Mouse (Mus musculus) midbrain, postnatal 0 days (tissue): ENCODE results near the gene Vezt. TPM values are rescaled to one million over a fixed set of nuclear protein-coding genes. Genes with fewer than 3 reads are reported as not detected.

ENCODE experiments used
- ATAC-seq: fragments of 200-750 bp; cut with Nextera tagmentation; 2 replicates; pipeline ENCODE4 v1.8.0; 2017; ENCODE audit warnings: moderate number of reproducible peaks, mild to moderate bottlenecking, moderate TSS enrichment, moderate library complexity; ENCODE audit not compliant: low FRiP score
- DNase-seq: peaks from one replicate; pipeline ENCODE4 v3.0.0-alpha.2; 2015; ENCODE audit warnings: low spot score
- H3K27ac ChIP-seq: fragments of 300-500 bp; sonication (generic); 2 replicates; pipeline ENCODE4 v1.5.1; 2014; ENCODE audit warnings: low read depth, mild to moderate bottlenecking, low read length, mixed read lengths
- H3K27me3 ChIP-seq: fragments of 300-500 bp; sonication (generic); 2 replicates; pipeline ENCODE4 v1.6.1; 2014; ENCODE audit warnings: low read length, control low read depth, mixed read lengths; ENCODE audit not compliant: insufficient read depth
- H3K36me3 ChIP-seq: fragments of 300-500 bp; sonication (generic); 2 replicates; pipeline ENCODE4 v1.6.1; 2014; ENCODE audit warnings: low read length, control low read depth, mixed read lengths; ENCODE audit not compliant: insufficient read depth
- H3K4me1 ChIP-seq: fragments of 300-500 bp; sonication (generic); 2 replicates; pipeline ENCODE4 v1.6.1; 2014; ENCODE audit warnings: mild to moderate bottlenecking, control low read depth, antibody characterized with exemption, low read length, mixed read lengths; ENCODE audit not compliant: insufficient read depth
- H3K4me2 ChIP-seq: fragments of 300-500 bp; sonication (generic); 2 replicates; pipeline ENCODE4 v1.6.1; 2014; ENCODE audit warnings: low read depth, mild to moderate bottlenecking, low read length, mixed read lengths; ENCODE audit not compliant: poor library complexity, severe bottlenecking
- H3K4me3 ChIP-seq: fragments of 300-500 bp; sonication (generic); 2 replicates; pipeline ENCODE4 v1.5.1; 2014; ENCODE audit warnings: low read depth, mild to moderate bottlenecking, low read length, moderate library complexity
- H3K9ac ChIP-seq: fragments of 300-500 bp; sonication (generic); replicated peaks from 2 replicates; pipeline ENCODE4 v1.6.1; 2014; ENCODE audit warnings: mild to moderate bottlenecking, low read length, moderate library complexity, mixed read lengths; ENCODE audit not compliant: poor library complexity, severe bottlenecking
- H3K9me3 ChIP-seq: fragments of 300-500 bp; sonication (generic); 2 replicates; pipeline ENCODE4 v1.6.1; 2016; ENCODE audit warnings: low read length, control low read depth
- CTCF ChIP-seq: IDR thresholded peaks from 2 replicates; pipeline ENCODE4 v1.5.1; 2016; ENCODE audit warnings: antibody characterized with exemption, mild to moderate bottlenecking
- WGBS: fragments of 180-500 bp; shearing (Covaris S2); extraction: QIAGEN DNeasy Blood & Tissue Kit; methylation state at CpG from one replicate; pipeline ENCODE4 v1.1.7; 2014; 5-methylcytosine and 5-hydroxymethylcytosine counted together
- polyA plus RNA-seq: library from polyadenylated mRNA; unstranded; fragments of >200 nt; fragmentation: Nextera tagmentation; extraction: Ambion mirVana; gene quantifications from 2 replicates; pipeline ENCODE4 v1.2.1, GENCODE M21; 2015
- total RNA-seq: library from RNA; depleted of rRNA; stranded (reverse); fragments of >200 nt; gene quantifications from 2 replicates; pipeline ENCODE4 v1.2.3, GENCODE M21; 2014

Gene Vezt
- total and polyA plus RNA-seq, 2 experiments from 2014 or later: 38.2 to 38.6 TPM

DNA sequence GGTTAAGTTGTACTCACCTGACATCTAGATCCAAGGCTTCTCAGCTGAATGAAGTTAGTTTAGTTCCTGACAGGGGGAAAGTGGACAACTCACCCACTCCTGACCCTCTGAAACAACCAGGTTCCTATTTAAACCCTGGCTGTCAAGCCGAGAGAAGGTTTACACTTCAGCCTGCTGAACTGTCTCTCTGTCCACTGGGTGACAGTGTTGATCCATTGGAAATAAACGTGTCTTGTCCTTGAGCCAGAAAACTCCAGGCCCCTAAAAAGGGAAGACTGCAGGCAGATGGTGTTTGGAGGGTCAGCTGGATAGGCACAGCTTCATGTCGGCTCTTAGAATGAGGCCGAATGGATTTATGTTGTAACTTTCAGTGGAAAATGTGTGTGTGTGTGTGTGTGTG is 90.3 kb downstream of the Vezt start:
- Histone ChIP-seq H3K9me3 (no peaks in the 10 kb centered on the region), H3K4me3 (no peak overlapping the region), H3K27ac (no peak overlapping the region), H3K4me2 (no peak overlapping the region), H3K9ac (no peak overlapping the region), H3K36me3 (no peaks in the 10 kb centered on the region), H3K27me3 (no peaks in the 10 kb centered on the region), H3K4me1 (no peaks in the 10 kb centered on the region)
- 34% methylated on average over 4 of the region's 4 CpGs for WGBS
- ATAC-seq: no peak; the same call in 1 of the 2 replicates
- TF ChIP-seq CTCF: peak; percentile 84
- DNase-seq: peak; percentile 90

DNA sequence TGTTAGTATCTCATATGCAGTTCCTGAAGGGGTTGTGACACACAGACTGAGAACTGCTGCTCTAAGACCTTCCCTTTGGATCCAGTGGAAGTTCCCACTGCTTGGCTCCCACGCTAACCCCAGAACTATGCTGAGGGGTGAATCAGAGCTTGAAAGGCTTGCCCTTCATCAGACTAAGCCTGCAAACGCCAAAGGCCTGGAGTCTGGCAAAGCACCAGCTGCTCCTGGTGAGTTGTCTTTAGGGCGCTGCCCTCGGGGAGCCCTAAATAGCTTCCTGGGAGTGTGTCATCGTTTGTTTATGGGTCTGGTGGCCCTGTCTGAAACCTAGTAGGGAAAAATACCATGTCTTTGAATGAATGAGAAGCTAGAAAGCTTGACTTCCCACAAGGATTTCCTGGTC is 91.4 kb downstream of the Vezt start:
- Histone ChIP-seq H3K4me2 (no peak overlapping the region), H3K9me3 (no peaks in the 10 kb centered on the region), H3K36me3 (no peaks in the 10 kb centered on the region), H3K4me1 (no peaks in the 10 kb centered on the region), H3K4me3 (no peak overlapping the region), H3K9ac (no peak overlapping the region), H3K27ac (no peak overlapping the region), H3K27me3 (no peaks in the 10 kb centered on the region)
- ATAC-seq (no peak), DNase-seq (no peak)
- 39% methylated on average over 5 of the region's 5 CpGs for WGBS
- no peak for TF ChIP-seq CTCF

DNA sequence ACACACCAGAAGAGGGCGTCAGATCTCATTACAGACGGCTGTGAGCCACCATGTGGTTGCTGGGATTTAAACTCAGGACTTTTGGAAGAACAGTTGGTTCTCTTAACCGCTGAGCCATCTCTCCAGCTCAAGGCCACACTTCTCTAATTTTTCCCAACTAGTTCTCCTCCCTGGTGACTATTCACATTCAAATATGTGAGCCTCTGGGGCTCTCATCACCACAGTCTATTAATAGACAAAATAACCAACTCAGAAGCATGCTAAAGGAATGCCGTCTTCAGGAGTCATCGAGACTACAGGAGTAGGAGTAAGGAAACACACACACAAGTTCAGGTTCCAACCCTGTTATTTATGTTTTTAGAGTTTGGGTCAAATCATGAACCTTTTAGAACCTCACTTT is 95.3 kb downstream of the Vezt start:
- H3K4me1 ChIP-seq: no peaks in the 10 kb centered on the region
- no peak for ATAC-seq
- WGBS: 71% methylated on average over 5 of the region's 5 CpGs
- TF ChIP-seq CTCF: no peak
- H3K4me3 ChIP-seq: no peak overlapping the region
- H3K36me3 ChIP-seq: no peaks in the 10 kb centered on the region
- no peak overlapping the region for H3K4me2 ChIP-seq
- H3K9ac ChIP-seq: no peak overlapping the region
- no peak overlapping the region for H3K27ac ChIP-seq
- H3K9me3 ChIP-seq: no peaks in the 10 kb centered on the region
- no peaks in the 10 kb centered on the region for H3K27me3 ChIP-seq
- DNase-seq: no peak

DNA sequence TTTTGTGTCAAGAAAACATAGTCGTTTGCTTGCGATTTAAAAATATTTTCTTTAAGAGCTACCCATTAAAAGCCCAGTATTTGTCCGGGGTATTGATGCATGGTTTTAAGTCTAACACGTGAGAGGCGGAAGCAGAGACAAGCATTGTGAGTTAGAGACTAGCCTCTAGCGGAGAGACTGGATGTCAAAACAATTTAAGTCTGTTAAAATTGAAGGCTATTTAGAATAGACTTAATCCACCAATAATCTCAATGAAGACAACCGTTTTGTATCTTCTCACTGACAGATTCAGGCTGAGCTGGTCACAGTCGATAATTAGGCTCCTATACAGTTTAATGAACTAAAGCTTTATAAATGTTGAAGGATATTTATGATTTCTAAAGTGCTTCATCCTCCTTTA is 95.9 kb downstream of the Vezt start:
- Histone ChIP-seq H3K27ac (no peak overlapping the region), H3K4me1 (no peaks in the 10 kb centered on the region), H3K9me3 (no peaks in the 10 kb centered on the region), H3K4me2 (no peak overlapping the region), H3K9ac (no peak overlapping the region), H3K36me3 (no peaks in the 10 kb centered on the region), H3K27me3 (no peaks in the 10 kb centered on the region), H3K4me3 (no peak overlapping the region)
- 38% methylated on average over 8 of the region's 8 CpGs for WGBS
- ATAC-seq (no peak), DNase-seq (no peak)
- TF ChIP-seq CTCF: no peak

DNA sequence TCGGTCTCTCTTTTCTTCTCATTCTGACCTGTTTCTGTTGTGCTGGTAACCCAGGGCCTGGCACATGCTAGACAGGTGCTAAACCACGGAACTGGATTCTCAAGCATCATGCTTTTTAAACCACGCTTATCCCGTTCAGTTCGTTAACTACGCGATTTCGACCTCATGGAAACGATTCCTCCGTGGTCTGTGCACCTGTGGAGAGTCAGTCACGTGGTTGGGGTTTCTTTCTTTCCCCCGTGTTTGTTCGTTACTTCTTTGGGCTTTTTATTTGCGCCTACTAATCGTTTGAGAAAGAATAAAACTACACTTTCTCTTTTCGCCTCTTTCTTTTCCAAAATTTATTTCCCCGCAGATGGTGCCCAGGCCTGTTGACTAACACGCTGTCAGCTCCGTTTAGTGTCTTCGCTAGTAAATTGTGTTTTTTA is 96.8 kb downstream of the Vezt start:
- DNase-seq (peak; percentile 37), ATAC-seq (no peak)
- Histone ChIP-seq H3K9me3 (no peaks in the 10 kb centered on the region), H3K27me3 (no peaks in the 10 kb centered on the region), H3K4me1 (no peaks in the 10 kb centered on the region), H3K4me3 (no peak overlapping the region), H3K4me2 (no peak overlapping the region), H3K9ac (no peak overlapping the region), H3K36me3 (no peaks in the 10 kb centered on the region), H3K27ac (no peak overlapping the region)
- WGBS: 75% methylated on average over 20 of the region's 20 CpGs
- no peak for TF ChIP-seq CTCF

DNA sequence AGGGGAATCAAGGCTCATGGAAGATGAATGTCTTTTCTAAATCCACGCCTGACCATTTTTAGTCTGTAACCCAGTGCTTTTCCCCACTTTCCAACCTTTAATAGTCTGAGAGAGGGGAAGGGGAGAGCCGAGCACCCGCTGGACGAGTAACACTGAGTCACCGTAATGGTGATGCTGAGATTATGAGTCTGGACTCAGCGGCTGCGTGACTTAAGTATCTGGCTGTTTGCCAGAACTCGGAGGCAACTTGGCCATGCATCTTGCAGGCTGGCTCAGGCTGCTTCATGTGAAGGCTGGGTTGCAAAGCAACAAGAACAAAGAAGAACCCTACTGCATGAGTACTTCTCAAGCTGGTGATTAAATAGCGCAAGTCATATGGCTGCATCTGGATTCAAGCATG is 101.6 kb downstream of the Vezt start:
- H3K27me3 ChIP-seq: no peaks in the 10 kb centered on the region
- no peak for TF ChIP-seq CTCF
- no peaks in the 10 kb centered on the region for H3K4me1 ChIP-seq
- ATAC-seq (peak; percentile 47; the same call in 1 of the 2 replicates), DNase-seq (peak; percentile 79)
- whole genome bisulfite sequencing: 42% methylated on average over 9 of the region's 9 CpGs
- H3K9me3 ChIP-seq: no peaks in the 10 kb centered on the region
- no peak overlapping the region for H3K27ac ChIP-seq
- no peak overlapping the region for H3K9ac ChIP-seq
- H3K36me3 ChIP-seq: no peaks in the 10 kb centered on the region
- H3K4me2 ChIP-seq: no peak overlapping the region
- H3K4me3 ChIP-seq: no peak overlapping the region
